Mouse (Mus musculus): ENCODE measurements at regions not wholly inside any gene's neighbourhood (a gene's known extent, or its start where the extent isn't known, plus 50 kb on each side); places are given as distances from the start of the nearest gene placed in this dataset.

- DNase-seq (ENCODE audit: low spot score in 2 of 2), result no peak
These were observed 72.6 kb downstream of the Icos start for GRCm38 (mm10) chr1:61050346-61050745.

DNA sequence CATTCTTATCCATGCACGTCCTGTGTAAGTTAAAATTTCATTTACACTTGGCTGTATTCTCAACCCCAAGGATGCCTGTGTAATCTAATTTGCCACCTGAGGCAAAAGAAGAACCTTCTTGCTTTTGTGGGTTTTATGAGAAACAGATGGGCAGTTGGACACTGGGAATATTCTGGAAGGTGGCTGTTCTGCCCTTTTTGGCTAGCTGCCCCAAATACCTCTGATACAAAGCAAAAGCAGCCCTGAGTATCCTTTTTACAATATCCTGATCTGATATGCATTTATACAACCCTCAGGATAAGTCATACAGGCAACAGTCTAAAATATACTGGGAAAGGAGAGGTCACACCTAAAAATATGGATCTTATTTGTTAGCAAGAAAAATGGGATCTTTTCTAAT is 75.9 kb downstream of the Icos start:
- intact Hi-C loops (cut with DNase I), result no loop called here
- DNase-seq (ENCODE audit: low spot score in 2 of 2), result no peak

More at GRCm38 (mm10) chr1:61050346-61050745, 72.6 kb downstream of the Icos start:
- intact Hi-C loops (cut with DNase I), result no loop called here

GRCm38 (mm10) chr1:61054391-61054790 is 76.7 kb downstream of the Icos start:
- DNase-seq (ENCODE audit: low spot score in 2 of 2), result no peak
- intact Hi-C loops (cut with DNase I), result no loop called here

- intact Hi-C loops (cut with DNase I), result loop anchor here (5.0 kb wide), 2 partner anchors 127 to 717 kb away; no protein-coding TSS in a partner anchor
- peak; percentile 35 to 41 for DNase-seq (ENCODE audit: low spot score in 2 of 2)
These were observed 77.4 kb downstream of the Icos start for GRCm38 (mm10) chr1:61055176-61055575.

GRCm38 (mm10) chr1:61059910-61060536 is 82.3 kb downstream of the Icos start:
- intact Hi-C loops (cut with DNase I), result loop anchor here (5.0 kb wide), 2 partner anchors 122 to 712 kb away; no protein-coding TSS in a partner anchor
- DNase-seq (ENCODE audit: low spot score in 2 of 2), result no peak

DNA sequence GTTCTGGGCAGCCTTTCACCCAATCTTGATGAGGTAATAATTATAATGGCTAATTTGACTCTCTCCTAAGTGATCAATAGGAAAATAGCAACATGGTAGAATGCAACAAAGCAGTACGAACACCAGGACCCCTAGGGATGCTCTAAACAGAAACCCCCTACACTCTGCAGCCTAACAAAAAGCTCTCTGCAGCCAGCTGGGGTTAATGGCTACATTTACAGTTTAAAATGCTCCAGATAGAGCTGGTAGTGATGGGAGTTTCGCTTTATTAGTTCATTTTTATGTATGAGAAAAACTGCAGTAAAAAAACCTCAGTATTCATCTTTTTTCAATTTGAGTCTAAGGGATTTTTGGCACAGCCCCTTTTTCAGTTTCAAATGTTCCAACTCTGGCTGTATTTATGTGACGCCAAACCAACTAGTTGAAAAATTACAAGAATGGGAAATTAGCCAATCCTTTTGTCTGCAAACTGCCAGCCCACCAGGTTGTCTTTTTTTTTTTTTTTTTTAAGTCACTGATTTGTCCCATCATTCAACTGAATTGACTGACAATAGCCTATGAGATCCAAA is 84.2 kb downstream of the Icos start:
- intact Hi-C loops (cut with DNase I), result no loop called here
- no peak for DNase-seq (ENCODE audit: low spot score in 2 of 2)

DNA sequence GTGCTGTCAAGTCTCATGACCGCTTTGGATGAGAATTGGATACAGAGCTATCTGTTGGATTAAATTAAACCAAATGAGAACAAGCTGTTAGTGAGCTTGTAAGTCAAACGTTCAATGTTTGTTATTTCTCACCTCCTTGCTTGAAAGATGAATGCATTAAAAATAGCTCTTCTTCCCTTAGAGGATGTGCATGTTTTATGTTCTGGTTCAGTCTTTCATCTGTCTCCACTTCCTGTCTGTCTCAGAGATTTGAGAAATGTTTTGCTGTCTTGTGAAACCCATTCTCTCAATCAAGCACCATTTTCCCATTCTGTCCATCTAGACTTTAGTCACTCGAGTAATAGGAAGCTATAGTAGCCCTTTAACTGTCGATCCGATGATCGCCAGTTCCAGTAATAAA is 90.4 kb downstream of the Icos start:
- no peak for DNase-seq (ENCODE audit: low spot score in 2 of 2)
- intact Hi-C loops (cut with DNase I), result no loop called here

DNA sequence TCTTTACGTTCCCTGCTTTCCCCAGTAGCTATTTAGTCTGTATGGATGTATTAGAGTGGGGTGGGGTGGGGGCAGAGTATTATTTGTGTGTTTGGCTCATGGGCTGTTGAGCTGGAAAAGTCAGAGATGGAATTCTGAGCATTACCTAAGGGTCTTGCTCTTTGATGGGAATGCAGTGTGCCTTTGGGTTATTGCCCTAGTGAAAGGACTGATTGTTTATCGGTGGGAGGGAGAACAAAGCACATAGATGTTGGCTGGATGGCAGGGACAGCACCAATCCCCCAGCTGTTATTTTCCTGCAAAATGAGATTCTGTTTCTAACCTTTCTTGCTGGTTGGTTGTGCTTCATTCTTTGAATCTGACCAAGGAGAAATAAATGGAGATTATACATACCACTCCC is 96.4 kb downstream of the Icos start:
- DNase-seq (ENCODE audit: low spot score in 2 of 2), result no peak
- intact Hi-C loops (cut with DNase I), result no loop called here

- intact Hi-C loops (cut with DNase I), result no loop called here
- no peak for DNase-seq (ENCODE audit: low spot score in 2 of 2)
These were observed 97.6 kb downstream of the Icos start for GRCm38 (mm10) chr1:61075335-61075734.

- no peak for DNase-seq (ENCODE audit: low spot score in 2 of 2)
- intact Hi-C loops (cut with DNase I), result no loop called here
These were observed 107.0 kb downstream of the Icos start for GRCm38 (mm10) chr1:61084732-61085131.

GRCm38 (mm10) chr1:61086811-61087210 is 109.1 kb downstream of the Icos start:
- intact Hi-C loops (cut with DNase I), result no loop called here
- DNase-seq (ENCODE audit: low spot score in 2 of 2), result no peak

- intact Hi-C loops (cut with DNase I), result no loop called here
- DNase-seq (ENCODE audit: low spot score in 2 of 2), result no peak
These were observed 113.1 kb downstream of the Icos start for GRCm38 (mm10) chr1:61090801-61091200.

DNA sequence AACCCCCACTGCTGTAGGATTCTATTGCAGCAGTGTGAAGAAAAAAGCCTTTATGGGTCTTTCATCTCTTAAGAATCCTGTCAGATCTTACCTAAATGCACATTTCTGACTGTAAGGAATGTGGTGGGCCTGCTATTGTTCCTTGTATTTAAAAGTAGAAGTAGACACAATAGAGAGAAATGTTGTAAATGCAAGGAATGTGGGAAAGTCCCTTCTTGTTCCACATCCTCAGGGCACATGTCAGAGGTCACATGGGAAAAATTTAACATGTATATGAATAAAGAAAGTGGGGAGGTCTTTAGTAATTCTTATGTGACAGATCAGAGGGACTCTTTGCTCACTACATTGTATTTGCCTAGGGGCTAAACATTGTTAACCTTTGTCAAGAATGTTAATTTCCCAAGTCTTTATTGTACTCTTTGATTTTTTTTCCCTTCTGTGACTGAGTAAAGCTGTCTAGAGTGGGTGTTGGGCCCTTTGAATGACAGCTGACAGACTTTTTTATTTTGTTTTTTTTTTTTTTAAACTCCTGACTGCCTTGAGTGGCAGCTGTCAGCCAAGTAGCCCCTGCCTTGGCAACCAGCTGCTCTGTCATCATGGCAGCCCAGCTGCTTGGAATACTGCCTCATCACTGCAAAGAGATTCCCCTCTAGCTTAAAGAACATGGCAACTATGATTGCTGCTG is 117.9 kb downstream of the Icos start:
- intact Hi-C loops (cut with DNase I), result no loop called here
- DNase-seq (ENCODE audit: low spot score in 2 of 2), result no peak

DNA sequence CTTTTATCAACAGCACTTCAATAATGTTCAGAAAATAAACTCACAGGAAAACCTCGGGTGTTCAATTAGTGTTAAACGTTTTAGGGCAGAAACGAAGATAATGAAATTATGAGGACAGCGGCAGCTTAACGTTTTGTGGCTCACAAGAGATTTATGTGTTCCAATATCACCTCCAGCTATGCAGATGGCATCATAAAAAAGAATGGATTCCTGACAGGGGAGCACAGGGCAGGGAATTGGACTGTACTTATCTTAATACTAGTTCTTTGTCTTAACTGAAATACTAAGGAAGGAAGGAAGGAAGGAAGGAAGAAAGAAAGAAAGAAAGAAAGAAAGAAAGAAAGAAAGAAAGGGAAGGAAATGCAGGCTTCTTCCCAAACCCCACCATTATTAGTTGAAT is 121.6 kb downstream of the Icos start:
- intact Hi-C loops (cut with DNase I), result no loop called here
- no peak for DNase-seq (ENCODE audit: low spot score in 2 of 2)

DNA sequence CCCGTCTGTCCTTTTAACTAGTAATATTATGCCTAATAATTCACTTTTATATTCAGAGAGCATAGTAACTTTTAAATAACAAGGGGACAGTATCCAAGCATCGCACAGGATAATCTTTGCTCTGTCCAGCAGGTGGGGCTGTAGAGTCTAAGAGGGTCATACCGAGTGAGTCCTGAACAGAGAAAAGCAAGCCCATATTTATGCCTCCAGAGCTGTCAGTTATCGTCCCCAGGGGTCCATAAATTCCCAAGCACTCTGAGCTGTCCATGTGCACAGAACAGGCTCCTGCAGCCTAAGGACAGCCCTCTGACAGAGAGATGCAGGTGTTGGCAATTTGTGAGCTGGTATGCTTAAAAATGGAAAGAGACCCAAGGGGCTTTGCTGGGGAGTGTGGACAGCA is 124.0 kb downstream of the Icos start:
- intact Hi-C loops (cut with DNase I), result no loop called here
- no peak for DNase-seq (ENCODE audit: low spot score in 2 of 2)

DNA sequence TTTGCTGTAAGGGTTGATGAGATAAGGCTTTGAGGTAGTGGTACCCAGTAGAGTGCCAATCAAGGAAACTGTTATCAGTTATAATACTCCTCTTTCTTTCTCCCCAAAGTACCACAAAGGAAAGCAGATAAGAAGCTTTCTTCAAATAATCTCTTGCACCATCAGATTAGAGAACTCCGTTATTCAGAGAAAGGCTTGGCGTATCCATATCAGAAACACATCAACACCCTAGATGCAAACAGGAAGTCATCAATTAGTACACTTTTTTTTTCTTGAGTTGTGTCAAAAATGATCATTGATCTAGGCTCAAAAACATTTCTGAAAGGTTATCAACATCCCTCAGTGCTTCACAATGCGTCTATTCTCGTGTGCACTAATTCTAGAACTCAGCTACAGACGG is 124.6 kb downstream of the Icos start:
- no peak for DNase-seq (ENCODE audit: low spot score in 2 of 2)
- intact Hi-C loops (cut with DNase I), result no loop called here

GRCm38 (mm10) chr1:61103581-61103980 is 125.9 kb downstream of the Icos start:
- intact Hi-C loops (cut with DNase I), result no loop called here
- DNase-seq (ENCODE audit: low spot score in 2 of 2), result no peak

DNA sequence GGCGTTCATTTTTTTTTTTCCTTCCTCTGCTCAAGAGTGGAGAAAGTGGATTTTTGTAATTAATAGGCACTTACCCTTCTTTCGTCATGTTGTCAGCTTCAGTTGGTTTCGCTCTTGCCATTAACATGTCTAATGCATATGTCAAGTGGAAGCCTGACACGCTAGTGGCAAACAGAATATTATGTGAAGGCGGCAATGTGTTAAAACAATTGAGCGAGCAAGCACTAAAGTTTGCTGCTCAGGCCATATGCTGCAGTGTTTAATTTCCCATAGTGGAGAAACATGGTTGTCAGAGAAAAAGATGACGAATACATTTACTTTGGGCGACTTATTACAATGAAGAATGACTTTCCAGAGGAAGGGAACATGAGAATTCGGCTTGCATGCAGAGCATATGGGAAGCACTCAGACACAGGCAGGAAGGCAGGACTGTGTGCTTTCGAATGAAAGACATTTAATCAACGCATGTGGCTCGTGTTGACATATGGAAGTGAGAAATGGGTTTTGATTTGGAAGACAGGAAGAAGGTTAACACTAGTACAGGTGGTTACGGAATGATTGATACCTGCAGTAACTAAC is 134.1 kb downstream of the Icos start:
- DNase-seq (ENCODE audit: low spot score in 2 of 2), result no peak
- intact Hi-C loops (cut with DNase I), result no loop called here

DNA sequence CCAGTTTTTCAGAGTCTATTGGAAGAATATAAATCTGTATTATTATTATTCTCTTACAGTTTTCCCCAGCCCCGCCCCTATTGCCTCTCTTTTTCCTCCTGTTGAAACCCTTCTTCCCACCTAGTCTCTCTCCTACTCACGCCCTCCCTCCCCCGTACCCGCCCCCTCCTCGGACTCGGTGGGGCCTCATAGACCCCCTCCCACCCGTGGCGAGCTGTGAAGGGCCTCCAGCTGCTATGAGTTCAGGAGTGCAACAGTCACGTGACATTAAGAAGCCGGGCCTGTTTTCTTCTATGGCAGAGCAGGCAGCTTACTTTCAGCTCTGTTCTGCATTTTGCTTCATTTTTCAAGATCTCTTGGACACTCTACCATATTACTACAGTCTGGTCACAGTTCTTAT is 139.8 kb downstream of the Icos start:
- no peak for DNase-seq (ENCODE audit: low spot score in 2 of 2)
- intact Hi-C loops (cut with DNase I), result no loop called here

DNA sequence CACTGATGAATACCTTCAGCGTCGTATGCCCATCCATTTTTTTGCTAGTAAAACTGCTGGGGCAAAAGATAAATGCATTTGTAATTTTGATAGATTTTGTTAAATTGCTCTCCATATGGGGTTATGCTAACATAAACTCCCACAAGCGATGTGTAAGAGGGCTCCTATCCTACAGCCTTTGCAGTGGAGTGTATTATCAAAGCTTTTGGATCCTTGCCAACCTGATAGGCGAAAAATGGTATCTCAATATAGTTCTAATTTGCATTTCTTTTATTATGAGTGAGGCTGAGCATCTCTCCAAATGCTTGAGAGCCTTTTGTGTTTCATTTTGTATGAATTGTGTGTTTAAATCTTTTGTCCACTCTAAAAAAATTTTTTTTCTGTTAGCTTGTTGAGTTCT is 140.3 kb downstream of the Icos start:
- no peak for DNase-seq (ENCODE audit: low spot score in 2 of 2)

GRCm38 (mm10) chr1:61121480-61121879 is 143.8 kb downstream of the Icos start:
- DNase-seq (ENCODE audit: low spot score in 2 of 2), result no peak

More for the DNA sequence above, 140.3 kb downstream of the Icos start:
- intact Hi-C loops (cut with DNase I), result no loop called here

More at GRCm38 (mm10) chr1:61121480-61121879, 143.8 kb downstream of the Icos start:
- intact Hi-C loops (cut with DNase I), result no loop called here
